Mouse (Mus musculus) hindbrain, embryonic 13.5 days (tissue): ENCODE measurements around the gene Pdss1. TPM values are rescaled to one million over a fixed set of nuclear protein-coding genes. Genes with fewer than 3 reads are reported as not detected.
"Not testable (repeated sequence)": the region's sequence is repeated elsewhere in the genome, so short reads cannot be mapped to it uniquely, and the experiment has no call there.

Experiments
- ATAC-seq: fragments of 200-750 bp; cut with Nextera tagmentation; 2 replicates; pipeline ENCODE4 v1.8.0; 2017; ENCODE audit warnings: moderate TSS enrichment; ENCODE audit not compliant: low FRiP score
- H3K27ac ChIP-seq: fragments of 300-500 bp; sonication (generic); 2 replicates; pipeline ENCODE4 v1.5.1; 2015; ENCODE audit warnings: inconsistent platforms, mild to moderate bottlenecking, moderate library complexity
- H3K27me3 ChIP-seq: fragments of 300-500 bp; sonication (generic); 2 replicates; pipeline ENCODE4 v1.6.1; 2015; ENCODE audit warnings: mild to moderate bottlenecking, inconsistent platforms
- H3K36me3 ChIP-seq: fragments of 300-500 bp; sonication (generic); 2 replicates; pipeline ENCODE4 v1.6.1; 2015; ENCODE audit warnings: mild to moderate bottlenecking, inconsistent platforms
- H3K4me1 ChIP-seq: fragments of 300-500 bp; sonication (generic); replicated peaks from 2 replicates; pipeline ENCODE4 v1.6.1; 2015; ENCODE audit warnings: inconsistent platforms
- H3K4me2 ChIP-seq: fragments of 300-500 bp; sonication (generic); 2 replicates; pipeline ENCODE4 v1.6.1; 2015; ENCODE audit warnings: inconsistent platforms, mild to moderate bottlenecking, moderate library complexity
- H3K4me3 ChIP-seq: fragments of 300-500 bp; sonication (generic); 2 replicates; pipeline ENCODE4 v1.5.1; 2015; ENCODE audit warnings: mild to moderate bottlenecking, inconsistent platforms
- H3K9ac ChIP-seq: fragments of 300-500 bp; sonication (generic); 2 replicates; pipeline ENCODE4 v1.6.1; 2015; ENCODE audit warnings: mild to moderate bottlenecking, inconsistent platforms
- H3K9me3 ChIP-seq: fragments of 300-500 bp; sonication (generic); 2 replicates; pipeline ENCODE4 v1.6.1; 2016; ENCODE audit warnings: inconsistent platforms
- WGBS: fragments of 180-500 bp; shearing (Covaris S2); methylation state at CpG from one replicate; pipeline ENCODE4 v1.1.7; 2015; 5-methylcytosine and 5-hydroxymethylcytosine counted together
- polyA plus RNA-seq: library from polyadenylated mRNA; unstranded; fragments of >200 nt; fragmentation: Nextera tagmentation; extraction: Ambion mirVana; gene quantifications from 2 replicates; pipeline ENCODE4 v1.2.1, GENCODE M21; 2015

Pdss1 gene
- polyA plus RNA-seq, result 24.6 and 25.8 TPM in 2 replicates

DNA sequence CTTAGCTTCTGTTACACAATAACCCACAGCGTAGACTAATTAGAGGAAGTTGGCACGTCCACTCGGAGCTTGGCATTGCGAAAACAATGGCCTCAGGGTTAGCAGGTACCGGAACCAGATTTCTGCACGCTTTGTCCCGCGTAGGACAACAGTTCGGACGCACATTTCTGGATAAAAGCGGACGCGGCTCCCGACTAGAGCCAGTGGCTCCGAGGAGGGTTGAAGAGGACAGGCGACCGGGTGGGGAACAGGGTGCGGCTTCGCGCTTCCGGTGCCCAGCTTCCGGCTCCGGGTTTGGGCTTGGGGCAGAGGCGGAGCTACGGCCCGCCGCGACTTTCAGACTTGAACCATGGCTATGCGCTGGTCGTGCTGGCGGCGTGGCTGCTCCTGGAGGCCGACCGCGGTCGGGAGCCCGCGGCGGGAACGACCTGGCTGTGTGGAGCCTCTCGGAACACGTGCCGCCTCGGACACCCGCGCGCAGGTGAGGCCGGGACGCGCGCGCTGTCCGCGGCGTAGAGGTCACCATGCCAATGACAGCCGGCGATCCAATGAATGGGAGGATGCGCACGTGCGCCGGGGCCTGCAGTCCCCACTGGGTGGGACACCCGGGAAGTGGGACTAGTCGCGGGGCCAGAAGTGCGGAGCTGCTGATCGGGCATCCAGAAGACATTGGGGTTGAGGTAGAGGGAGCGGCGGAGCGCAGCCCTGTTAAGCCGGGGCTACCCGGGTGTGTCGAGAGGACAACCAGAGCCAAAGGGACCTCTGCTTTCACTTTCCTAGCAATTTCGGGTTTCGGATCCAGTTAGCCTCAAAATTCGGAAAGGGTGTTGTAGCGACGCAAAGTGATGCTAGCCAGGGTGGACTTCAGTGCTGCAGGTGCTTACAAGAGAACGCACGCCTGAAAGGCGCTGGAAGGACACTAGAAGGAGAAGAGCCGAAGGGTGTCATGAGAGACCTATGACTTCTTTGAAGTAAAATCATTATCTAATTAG lies at the start of gene Pdss1:
Gene Pdss1 (plus strand): TSS at position 241 of the 992 bp plus-strand sequence.
- H3K4me1 ChIP-seq, result peaks cover 20% of the 10 kb centered on the region; the same call in 1 of the 2 replicates
- ATAC-seq, result peak; percentile 99
- under 1% methylated on average over 81 of the region's 81 CpGs for WGBS
- no peaks in the 10 kb centered on the region for H3K27me3 ChIP-seq
- H3K9me3 ChIP-seq, result no peaks in the 10 kb centered on the region
- H3K4me2 ChIP-seq, result peak within 1 kb of the TSS; percentile 77
- H3K36me3 ChIP-seq, result peaks cover 3% of the 10 kb centered on the region
- H3K27ac ChIP-seq, result peak within 1 kb of the TSS; percentile 90
- H3K4me3 ChIP-seq, result peak within 1 kb of the TSS; percentile 92
- peak within 1 kb of the TSS; percentile 85 for H3K9ac ChIP-seq

- no peak overlapping the region for H3K4me2 ChIP-seq
- H3K27me3 ChIP-seq, result no peaks in the 10 kb centered on the region
- H3K9ac ChIP-seq, result no peak overlapping the region
- 81% methylated on average over 4 of the region's 4 CpGs for WGBS
- no peaks in the 10 kb centered on the region for H3K4me1 ChIP-seq
- H3K9me3 ChIP-seq, result no peaks in the 10 kb centered on the region
- no peak overlapping the region for H3K4me3 ChIP-seq
- no peak overlapping the region for H3K27ac ChIP-seq
- no peak for ATAC-seq
- H3K36me3 ChIP-seq, result no peaks in the 10 kb centered on the region
Observed at GRCm38 (mm10) chr2:22851900-22852299, 43.4 kb upstream of the Pdss1 start.

DNA sequence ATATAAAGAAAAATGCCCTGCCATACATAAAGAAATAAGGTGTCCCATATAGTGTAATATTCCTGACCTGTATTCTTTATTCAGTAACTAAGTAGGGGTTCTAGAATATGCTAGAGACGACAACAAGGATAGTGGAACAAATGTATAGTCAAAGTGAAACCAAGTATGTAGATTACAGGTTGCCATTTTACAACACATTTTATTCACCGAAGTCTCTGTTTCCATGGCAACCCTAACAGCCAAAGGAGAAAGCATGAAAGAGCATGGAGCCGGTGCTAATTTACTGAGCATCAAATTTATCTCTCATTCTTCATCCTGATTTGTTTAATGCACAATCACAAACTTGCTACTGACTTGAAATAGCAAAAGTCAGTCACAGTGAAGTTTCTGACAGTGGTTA lies 37.8 kb upstream of the Pdss1 start:
- Histone ChIP-seq H3K4me3 (no peak overlapping the region), H3K4me2 (no peak overlapping the region), H3K9ac (no peak overlapping the region), H3K27ac (no peak overlapping the region), H3K4me1 (no peaks in the 10 kb centered on the region), H3K27me3 (no peaks in the 10 kb centered on the region), H3K36me3 (no peaks in the 10 kb centered on the region), H3K9me3 (no peaks in the 10 kb centered on the region)
- no peak for ATAC-seq
- WGBS, result 31% methylated on average over 3 of the region's 3 CpGs

GRCm38 (mm10) chr2:22862194-22862593 lies 33.1 kb upstream of the Pdss1 start:
- 81% methylated on average over 2 of the region's 2 CpGs for WGBS
- H3K4me3 ChIP-seq, result no peak overlapping the region
- no peaks in the 10 kb centered on the region for H3K36me3 ChIP-seq
- H3K4me1 ChIP-seq, result no peaks in the 10 kb centered on the region
- no peak overlapping the region for H3K27ac ChIP-seq
- no peak for ATAC-seq
- no peaks in the 10 kb centered on the region for H3K27me3 ChIP-seq
- no peak overlapping the region for H3K9ac ChIP-seq
- no peak overlapping the region for H3K4me2 ChIP-seq
- no peaks in the 10 kb centered on the region for H3K9me3 ChIP-seq

- not testable (repeated sequence) for H3K36me3 ChIP-seq, H3K9me3 ChIP-seq, H3K27me3 ChIP-seq, H3K4me1 ChIP-seq, H3K9ac ChIP-seq, H3K27ac ChIP-seq, H3K4me2 ChIP-seq, H3K4me3 ChIP-seq
- WGBS, result 2% methylated on average over 6 of the region's 6 CpGs
- peak; percentile 97 for ATAC-seq
Observed at GRCm38 (mm10) chr2:22864394-22865037, 30.8 kb upstream of the Pdss1 start.

DNA sequence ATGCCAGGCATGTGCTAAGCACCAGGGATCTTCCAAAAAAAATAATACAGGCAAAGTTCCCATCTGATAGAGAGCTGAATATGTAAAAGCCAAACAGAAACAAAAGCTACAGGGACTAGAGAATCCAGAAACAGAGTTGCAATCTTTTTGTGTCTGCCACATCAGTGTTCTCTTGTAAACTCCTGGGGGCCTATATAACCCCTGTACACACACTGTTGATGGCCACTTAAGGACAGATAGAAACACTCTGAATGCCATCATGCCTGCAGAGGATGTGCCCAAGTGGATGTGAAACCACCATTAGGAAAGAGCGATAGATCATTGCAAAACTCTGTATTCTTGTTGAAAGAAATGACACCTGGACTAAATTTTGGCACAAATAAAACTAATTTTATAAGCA lies 29.5 kb upstream of the Pdss1 start:
- Histone ChIP-seq H3K4me1 (no peaks in the 10 kb centered on the region), H3K4me3 (no peak overlapping the region), H3K4me2 (no peak overlapping the region), H3K9me3 (no peaks in the 10 kb centered on the region), H3K9ac (no peak overlapping the region), H3K36me3 (no peaks in the 10 kb centered on the region), H3K27me3 (no peaks in the 10 kb centered on the region), H3K27ac (no peak overlapping the region)
- WGBS, result 89% methylated on average over 1 of the region's 1 CpGs
- no peak for ATAC-seq

- H3K9ac ChIP-seq, result no peak overlapping the region
- no peak overlapping the region for H3K27ac ChIP-seq
- no peaks in the 10 kb centered on the region for H3K9me3 ChIP-seq
- no peak overlapping the region for H3K4me3 ChIP-seq
- no peaks in the 10 kb centered on the region for H3K27me3 ChIP-seq
- 82% methylated on average over 7 of the region's 7 CpGs for WGBS
- no peaks in the 10 kb centered on the region for H3K4me1 ChIP-seq
- no peak for ATAC-seq
- no peak overlapping the region for H3K4me2 ChIP-seq
- no peaks in the 10 kb centered on the region for H3K36me3 ChIP-seq
Observed at GRCm38 (mm10) chr2:22866894-22867424, 28.4 kb upstream of the Pdss1 start.

DNA sequence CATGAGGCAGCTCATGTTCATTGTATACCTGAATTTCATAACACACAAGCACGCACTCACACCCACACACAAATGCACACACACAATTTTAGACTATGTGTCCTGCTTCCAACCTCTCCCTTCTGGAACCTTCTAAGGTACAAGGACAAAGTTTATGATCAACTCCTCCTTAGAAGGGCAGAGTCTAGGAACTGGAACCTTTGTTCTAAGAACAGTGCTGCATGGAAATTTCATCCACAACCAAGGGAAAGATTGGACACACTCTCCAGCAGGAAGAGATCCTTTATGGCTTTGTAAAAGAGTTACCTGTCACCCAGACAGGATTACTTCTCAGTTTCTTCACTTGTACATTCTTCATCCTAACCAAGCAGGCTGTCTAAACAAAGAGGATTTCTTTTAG lies 22.2 kb upstream of the Pdss1 start:
- H3K4me2 ChIP-seq, result no peak overlapping the region
- no peaks in the 10 kb centered on the region for H3K27me3 ChIP-seq
- 92% methylated on average over 1 of the region's 1 CpGs for WGBS
- ATAC-seq, result no peak
- no peak overlapping the region for H3K27ac ChIP-seq
- H3K9ac ChIP-seq, result no peak overlapping the region
- no peak overlapping the region for H3K4me3 ChIP-seq
- no peaks in the 10 kb centered on the region for H3K36me3 ChIP-seq
- no peaks in the 10 kb centered on the region for H3K9me3 ChIP-seq
- H3K4me1 ChIP-seq, result no peaks in the 10 kb centered on the region

GRCm38 (mm10) chr2:22874628-22875027 lies 20.7 kb upstream of the Pdss1 start:
- ATAC-seq, result no peak
- H3K9me3 ChIP-seq, result no peaks in the 10 kb centered on the region
- H3K27me3 ChIP-seq, result no peaks in the 10 kb centered on the region
- no peak overlapping the region for H3K9ac ChIP-seq
- no peaks in the 10 kb centered on the region for H3K36me3 ChIP-seq
- H3K27ac ChIP-seq, result no peak overlapping the region
- H3K4me1 ChIP-seq, result no peaks in the 10 kb centered on the region
- no peak overlapping the region for H3K4me3 ChIP-seq
- H3K4me2 ChIP-seq, result no peak overlapping the region
- 57% methylated on average over 10 of the region's 10 CpGs for WGBS

GRCm38 (mm10) chr2:22876614-22877013 lies 18.7 kb upstream of the Pdss1 start:
- no peak overlapping the region for H3K4me3 ChIP-seq
- WGBS, result 95% methylated on average over 3 of the region's 3 CpGs
- H3K36me3 ChIP-seq, result no peaks in the 10 kb centered on the region
- no peak for ATAC-seq
- H3K27me3 ChIP-seq, result no peaks in the 10 kb centered on the region
- no peaks in the 10 kb centered on the region for H3K4me1 ChIP-seq
- no peak overlapping the region for H3K4me2 ChIP-seq
- no peaks in the 10 kb centered on the region for H3K9me3 ChIP-seq
- no peak overlapping the region for H3K9ac ChIP-seq
- H3K27ac ChIP-seq, result no peak overlapping the region

DNA sequence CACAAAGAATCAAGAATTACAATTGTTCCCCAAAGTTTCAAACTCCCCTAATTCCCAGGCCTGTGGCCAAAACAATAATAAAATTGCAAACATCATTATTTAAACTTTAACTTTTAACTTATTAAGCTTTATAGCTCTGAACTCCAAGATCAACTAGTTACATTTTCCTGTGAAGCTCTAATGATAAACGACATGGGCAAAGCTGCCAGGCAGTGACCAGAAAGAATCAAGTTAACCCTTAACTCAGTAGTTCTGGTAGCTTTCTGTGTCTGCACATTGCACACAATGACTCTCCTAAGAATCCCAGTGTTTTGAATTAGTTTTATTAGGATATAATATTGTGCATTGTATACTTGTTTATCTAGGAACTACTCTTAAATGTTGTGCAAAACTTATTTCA lies 16.5 kb upstream of the Pdss1 start:
- no peak overlapping the region for H3K9ac ChIP-seq
- no peak overlapping the region for H3K4me3 ChIP-seq
- H3K27ac ChIP-seq, result no peak overlapping the region
- H3K4me2 ChIP-seq, result no peak overlapping the region
- no peaks in the 10 kb centered on the region for H3K27me3 ChIP-seq
- no peaks in the 10 kb centered on the region for H3K36me3 ChIP-seq
- no peak for ATAC-seq
- WGBS, result 74% methylated on average over 1 of the region's 1 CpGs
- no peaks in the 10 kb centered on the region for H3K9me3 ChIP-seq
- no peaks in the 10 kb centered on the region for H3K4me1 ChIP-seq

DNA sequence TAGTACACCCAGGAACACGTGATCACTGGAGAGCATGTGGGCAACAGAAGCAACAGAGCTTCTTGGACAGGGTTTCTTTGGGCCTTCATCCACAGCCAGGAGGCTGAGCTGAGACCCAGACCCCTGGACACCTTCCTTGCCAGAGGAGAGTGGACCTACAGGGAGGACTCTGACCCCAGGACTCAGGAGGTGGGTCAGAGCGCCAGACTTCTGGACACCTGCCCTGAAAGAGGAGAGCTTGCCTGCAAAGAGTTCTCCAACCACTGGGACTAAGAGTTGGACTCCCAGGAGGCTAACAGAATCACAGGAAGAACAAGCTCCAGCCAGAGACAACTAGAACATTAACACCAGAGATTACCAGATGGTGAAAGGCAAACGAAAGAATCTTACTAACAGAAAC lies 14.6 kb upstream of the Pdss1 start:
- H3K4me3 ChIP-seq, H3K27ac ChIP-seq, H3K9ac ChIP-seq, H3K4me1 ChIP-seq, ATAC-seq, H3K36me3 ChIP-seq, H3K9me3 ChIP-seq, H3K4me2 ChIP-seq, H3K27me3 ChIP-seq: not testable (repeated sequence)
- WGBS, result 87% methylated on average over 3 of the region's 3 CpGs
